Mouse (Mus musculus) heart, embryonic 11.5 days (tissue): ENCODE results near the gene H1foo. TPM values are rescaled to one million over a fixed set of nuclear protein-coding genes. Genes with fewer than 3 reads are reported as not detected.

Experiments
- polyA plus RNA-seq: library from polyadenylated mRNA; unstranded; fragments of >200 nt; fragmentation: Nextera tagmentation; extraction: Ambion mirVana; gene quantifications from 2 replicates; pipeline ENCODE4 v1.2.1, GENCODE M21; 2014

Gene H1foo
- polyA plus RNA-seq, 1 experiment from 2014 or later = not detected

Other genes with a start within 250 kb of the H1foo start
- gene Tmem40, start 182.5 kb upstream of the H1foo start, polyA plus RNA-seq = 4.2 and 4.4 TPM in 2 replicates
- 38.8 and 50.8 TPM in 2 replicates for gene Cand2, start 170.4 kb upstream of the H1foo start, polyA plus RNA-seq
- gene Rpl32, start 136.2 kb upstream of the H1foo start, polyA plus RNA-seq = 1,431 and 1,576 TPM in 2 replicates
- gene Efcab12, start 106.5 kb upstream of the H1foo start, polyA plus RNA-seq = 0.50 and 0.63 TPM in 2 replicates
- 12.5 and 14.6 TPM in 2 replicates for gene Mbd4, start 91.6 kb upstream of the H1foo start, polyA plus RNA-seq
- 21.0 and 26.7 TPM in 2 replicates for gene Ift122, start 91.5 kb upstream of the H1foo start, polyA plus RNA-seq
- gene Rho, start 13.2 kb upstream of the H1foo start, polyA plus RNA-seq = 0.04 and 0.16 TPM in 2 replicates
- gene Plxnd1, start 50.1 kb downstream of the H1foo start, polyA plus RNA-seq = 56.1 and 60.0 TPM in 2 replicates
- 12.2 and 15.0 TPM in 2 replicates for gene Tmcc1, start 248.5 kb downstream of the H1foo start, polyA plus RNA-seq